Mouse (Mus musculus) bone marrow macrophage, adult 2 months (primary cell): Measurements from ENCODE around the gene N4bp2.

Experiments
- CTCF ChIP-seq: IDR thresholded peaks from 2 replicates; pipeline ENCODE4 v1.5.1; 2012; ENCODE audit warnings: low read depth, mild to moderate bottlenecking, low read length, moderate library complexity
- POLR2A ChIP-seq: IDR thresholded peaks from 2 replicates; pipeline ENCODE4 v1.6.1; 2012; ENCODE audit warnings: mild to moderate bottlenecking, low read depth, low read length, borderline replicate concordance

GRCm38 (mm10) chr5:65828261-65828660, 64.9 kb downstream of the N4bp2 start:
- TF ChIP-seq CTCF (no peak), POLR2A (no peak)
